Mouse (Mus musculus) right cerebral cortex, adult 18-20 months (tissue): Measurements from ENCODE around the gene Clcn3.
"Not testable (repeated sequence)": the region's sequence is repeated elsewhere in the genome, so short reads cannot be mapped to it uniquely, and the experiment has no call there.

ENCODE experiments used
- DNase-seq: peaks from one replicate; pipeline ENCODE4 v3.0.0; 2022; ENCODE audit warnings: mixed read lengths

The Clcn3 gene

DNA sequence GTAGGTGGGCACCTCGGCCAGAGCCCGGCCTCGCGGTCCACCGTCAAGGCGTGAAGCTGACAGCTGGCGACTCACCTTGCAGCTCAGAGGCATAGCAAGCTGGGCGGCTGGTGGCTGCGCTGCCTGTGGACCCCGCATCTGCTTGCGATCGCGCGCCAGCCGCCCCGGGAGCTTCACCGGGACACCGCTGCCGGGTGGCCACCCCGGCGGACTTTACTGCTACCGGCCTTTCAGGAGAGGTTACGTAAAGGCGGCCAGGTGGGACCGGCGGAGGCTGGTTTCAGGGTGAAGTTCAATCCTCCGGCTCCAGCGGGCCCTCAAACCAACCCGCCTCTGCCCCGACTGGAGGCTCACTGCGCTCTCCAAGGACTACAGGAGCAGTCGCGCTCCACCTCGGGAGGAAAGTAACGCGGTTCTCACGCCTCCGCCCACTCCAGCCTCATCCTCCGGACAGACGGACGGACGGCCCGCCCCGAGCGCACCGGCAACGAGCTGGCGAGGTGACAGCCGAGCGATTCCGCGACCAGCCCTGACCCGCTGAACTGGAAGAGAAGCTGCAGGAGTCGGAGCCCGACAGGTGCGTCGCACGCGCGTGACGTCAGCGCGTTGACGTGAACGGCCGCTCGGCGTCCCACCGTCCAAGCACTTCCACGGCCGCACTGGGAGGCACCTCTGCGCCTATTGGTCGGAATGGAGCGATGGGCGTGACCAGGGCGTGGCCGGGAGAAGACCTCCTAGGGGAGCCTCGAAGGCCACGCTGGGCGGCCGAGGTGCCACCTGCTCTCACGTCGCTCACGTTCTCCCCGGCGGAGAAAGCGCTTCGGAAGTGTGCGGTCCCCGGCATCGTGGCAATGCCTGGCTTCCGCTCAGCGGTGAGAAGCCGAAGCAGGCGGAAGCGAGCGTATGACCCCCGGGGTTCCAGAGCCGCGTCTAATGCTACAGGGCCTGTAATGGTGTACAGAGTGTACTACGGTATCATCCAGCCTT, at the start of gene Clcn3:
Gene Clcn3, minus strand, starts transcription at position 600 of the 987 bp plus-strand sequence.
- peak; percentile 98 for DNase-seq

DNA sequence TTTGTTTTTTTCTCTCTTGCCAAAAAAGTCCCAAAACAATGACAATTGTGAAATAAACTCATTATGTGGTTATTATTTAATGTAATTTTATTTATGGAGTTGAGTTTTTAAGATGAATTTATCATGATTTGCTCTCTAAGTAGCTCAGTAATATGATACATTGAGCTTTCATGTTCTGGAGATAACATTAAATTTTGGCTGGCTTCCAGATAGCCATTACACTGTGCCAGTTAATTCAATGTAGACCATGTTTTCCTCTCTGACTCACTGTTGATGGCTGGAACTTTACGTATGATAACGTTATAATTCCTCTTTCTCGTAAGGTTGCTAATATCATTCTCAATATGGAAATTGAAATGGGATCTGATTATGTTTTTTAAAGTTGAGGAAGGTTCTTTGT, 13.4 kb upstream of the Clcn3 start:
- no peak for DNase-seq

DNA sequence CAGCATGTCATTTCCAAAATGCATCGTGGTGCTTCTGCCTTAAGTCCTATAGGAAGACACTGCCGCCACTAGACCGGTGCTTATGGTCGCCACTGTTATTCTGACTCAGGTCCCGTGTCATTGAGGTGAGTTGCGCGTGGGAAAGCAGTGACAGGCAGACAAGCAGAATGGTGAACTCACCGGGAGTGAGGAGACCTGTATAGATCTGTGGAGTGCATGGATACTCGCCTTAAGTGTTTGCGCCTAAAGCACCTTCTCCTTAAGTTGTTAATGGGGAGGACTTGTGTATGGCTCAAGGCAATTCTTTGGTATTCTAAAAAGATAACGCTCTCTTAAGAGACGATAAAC, 10.5 kb upstream of the Clcn3 start:
- no peak for DNase-seq

DNA sequence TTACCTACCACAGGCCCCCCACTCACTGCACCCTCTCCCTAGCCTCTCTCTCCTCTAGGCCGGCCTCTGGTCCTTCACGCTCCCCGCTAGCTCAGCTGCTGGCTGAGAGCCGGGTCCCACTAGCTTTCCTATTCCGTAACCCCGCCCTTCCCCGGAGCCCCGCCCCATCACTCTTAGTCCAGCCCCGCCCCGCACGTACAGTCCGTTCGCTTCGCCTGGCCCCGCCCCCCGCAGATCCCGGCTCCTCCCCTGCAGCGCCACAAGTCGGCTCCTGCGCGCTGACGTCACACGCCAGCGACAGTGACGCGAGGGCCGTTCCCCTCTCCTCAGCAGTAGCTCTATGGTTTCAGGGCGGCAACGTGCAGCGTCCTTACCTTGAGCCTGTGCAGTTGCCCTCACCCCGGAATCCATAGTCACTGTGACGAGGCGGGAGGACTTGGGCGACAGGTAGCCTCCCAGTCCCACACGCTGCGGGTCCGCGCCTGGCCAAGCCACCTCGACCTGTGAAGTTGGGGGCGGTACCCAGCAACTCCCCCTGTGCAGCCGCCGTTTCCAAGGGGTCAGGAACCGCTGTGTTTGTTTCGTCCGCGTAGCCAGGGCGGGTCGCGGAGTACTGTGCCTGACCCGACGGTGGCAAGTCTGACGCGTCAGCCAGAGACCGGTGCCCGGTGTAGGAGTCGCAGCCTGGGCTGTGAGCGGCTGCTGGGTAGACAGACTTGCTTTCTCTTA, 10.0 kb upstream of the Clcn3 start, which contains the start of gene Nek1:
Gene Nek1, plus strand, starts transcription at position 286 of the 729 bp plus-strand sequence.
- DNase-seq: peak; percentile 98

DNA sequence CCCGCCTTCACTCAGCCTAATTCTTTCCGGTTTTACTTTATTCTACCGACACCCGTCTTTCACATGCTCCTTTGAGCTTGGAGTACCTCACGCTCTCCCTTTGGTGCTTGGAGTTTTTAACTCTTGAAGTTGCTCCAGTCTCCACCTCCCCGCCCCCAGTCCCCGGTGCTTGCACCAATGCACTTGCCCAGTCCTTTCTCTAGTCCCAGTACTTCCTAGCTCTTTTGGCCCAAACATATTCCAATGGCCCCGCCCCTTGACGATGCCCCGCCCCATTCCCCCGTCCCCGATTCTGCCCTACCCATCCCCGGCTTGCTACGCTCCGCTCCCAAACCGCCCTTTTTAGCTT, 9.4 kb upstream of the Clcn3 start:
- peak; percentile 69 for DNase-seq

DNA sequence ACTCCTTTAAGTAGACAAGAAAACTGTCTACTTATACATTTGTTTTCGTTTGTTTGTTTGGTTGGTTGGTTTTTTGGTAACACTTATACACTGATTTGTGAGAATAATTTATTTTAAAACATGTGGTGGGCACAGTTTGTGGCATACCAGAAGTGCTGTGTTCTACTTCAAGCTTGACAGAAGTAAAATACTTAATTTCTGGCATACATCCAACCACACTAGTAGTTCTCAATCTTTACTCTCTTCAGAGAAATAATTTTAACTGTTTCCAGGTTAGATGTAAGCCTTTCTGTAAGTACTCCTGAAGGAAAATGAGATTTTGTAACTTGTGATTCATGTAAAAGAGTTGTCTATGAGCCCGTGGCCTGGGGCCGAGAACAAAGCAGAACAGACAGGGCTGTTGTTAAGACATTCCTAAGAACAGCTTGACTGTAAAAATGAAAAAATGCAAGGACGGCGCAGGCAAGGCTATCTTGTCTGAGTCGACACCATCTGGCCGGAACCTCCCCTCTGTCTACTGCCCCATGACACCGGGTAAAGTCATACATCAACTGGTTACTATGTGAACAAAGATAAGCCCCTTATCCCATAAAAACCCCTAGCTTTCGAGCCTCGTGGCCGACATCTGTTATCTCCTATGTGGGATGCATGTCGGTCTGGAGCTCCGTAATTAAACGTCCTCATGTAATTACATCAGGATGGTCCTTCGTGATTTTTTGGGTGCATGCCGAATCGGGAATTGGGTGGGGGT, 1.3 kb upstream of the Clcn3 start:
- not testable (repeated sequence) for DNase-seq

DNA sequence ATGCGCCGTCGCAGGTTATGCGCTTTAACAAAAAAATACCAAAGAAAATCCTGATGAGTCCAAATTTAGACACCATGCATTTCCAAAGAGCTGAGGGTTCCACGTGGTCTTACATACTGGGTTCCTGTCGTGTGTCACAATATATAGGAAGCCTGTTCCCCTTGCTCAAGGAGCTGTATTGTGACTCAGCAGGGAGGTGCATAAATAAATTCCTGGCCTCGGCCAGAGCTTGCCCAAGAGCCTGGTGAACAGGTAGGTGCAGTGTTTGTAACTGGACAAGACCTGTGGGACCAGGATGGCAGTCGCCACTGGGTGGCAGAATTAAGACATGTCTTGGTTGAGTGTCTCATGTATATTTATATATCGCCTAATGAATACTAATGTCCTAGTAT, 584 bp upstream of the Clcn3 start:
- peak; percentile 48 for DNase-seq

DNA sequence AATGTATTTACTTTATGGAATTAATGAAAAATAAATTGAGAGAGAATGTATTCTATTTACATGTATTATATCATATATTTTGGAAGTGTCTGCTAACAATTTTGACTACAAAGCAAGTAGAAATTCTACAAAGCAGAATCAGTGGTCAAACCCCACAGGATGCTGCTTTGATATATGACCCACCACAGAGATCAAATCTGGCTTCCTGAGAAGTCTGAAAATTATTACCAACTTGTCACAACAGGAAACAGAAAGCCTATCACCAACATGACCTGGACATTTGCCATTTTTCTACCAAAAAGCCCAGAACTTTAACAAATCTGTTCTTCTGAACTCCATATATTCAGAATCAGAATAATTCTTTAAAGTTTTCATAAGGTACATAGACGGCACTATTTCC, 1.7 kb downstream of the Clcn3 start:
- no peak for DNase-seq

DNA sequence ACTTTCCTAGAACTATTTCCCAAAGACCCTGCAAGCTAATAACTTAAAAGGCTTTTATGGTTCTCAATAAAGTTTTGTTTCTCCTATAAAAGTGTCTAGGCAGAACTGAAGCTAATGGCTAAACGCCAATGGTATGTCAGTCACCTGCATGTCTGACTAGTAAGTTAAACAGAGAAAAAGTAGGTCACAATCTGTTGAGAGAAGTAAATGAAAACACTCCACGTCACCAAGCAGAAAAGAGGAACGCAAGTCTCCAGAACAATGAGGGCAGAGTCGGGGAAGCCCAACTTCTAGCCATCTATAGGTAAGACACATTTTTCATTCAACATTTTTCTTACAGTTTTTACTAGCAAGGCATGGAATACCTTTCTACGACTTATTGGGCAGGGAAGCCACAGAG, 4.6 kb downstream of the Clcn3 start:
- no peak for DNase-seq

DNA sequence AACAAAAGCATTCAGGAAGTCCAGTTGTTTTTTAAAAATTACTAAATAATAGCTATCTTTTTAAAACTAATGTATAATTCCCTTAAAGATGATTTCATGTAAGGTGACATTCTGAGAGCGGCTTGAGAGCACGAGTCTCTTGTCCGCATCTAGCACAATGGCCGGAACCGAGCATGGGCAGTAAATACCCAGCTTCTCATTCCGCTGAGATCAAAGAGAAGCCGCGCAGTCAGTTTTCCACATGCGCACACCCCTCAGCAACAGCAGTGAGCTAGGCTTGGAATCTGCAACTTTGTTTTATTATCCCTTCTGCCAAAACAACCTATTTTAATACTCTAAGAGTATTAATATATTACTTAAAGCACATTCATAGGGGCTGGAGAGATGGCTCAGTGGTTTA, 6.3 kb downstream of the Clcn3 start:
- DNase-seq: no peak

DNA sequence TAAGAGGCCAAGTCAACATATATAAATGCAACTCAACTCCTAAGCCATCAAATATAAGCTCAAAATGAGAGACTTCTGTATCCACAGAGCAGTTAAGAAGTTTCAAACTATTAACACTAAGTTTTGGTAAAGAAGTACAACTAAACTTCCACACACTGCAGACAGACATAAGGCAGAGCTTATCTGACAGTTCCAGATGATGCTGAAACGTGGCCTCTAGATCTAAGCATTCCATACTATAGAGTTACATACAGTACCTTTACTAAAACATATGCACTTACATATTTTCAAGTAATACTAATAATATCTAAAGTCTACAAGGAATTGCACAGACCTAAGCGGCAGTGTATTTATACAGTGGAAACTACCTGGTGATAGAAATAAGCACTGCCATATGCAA, 8.3 kb downstream of the Clcn3 start:
- no peak for DNase-seq

DNA sequence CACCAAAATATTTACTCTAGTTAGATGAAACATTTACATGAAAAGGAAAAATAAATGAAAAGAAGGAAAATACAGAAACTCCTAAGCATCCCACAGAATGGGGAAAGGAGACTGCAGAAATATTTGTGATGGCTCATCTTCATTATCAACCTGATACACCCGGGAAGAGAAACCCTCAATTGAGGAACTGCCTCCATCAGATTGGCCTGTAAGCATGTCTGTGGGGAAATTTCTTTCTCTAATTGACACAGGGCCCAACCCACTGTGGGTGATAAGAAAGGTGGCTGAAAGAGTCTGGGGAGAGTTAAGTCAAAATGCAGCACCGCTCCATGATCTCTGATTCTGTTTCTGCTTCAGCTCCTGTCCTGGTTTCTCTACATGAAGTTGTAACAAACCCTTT, 9.7 kb downstream of the Clcn3 start:
- no peak for DNase-seq

DNA sequence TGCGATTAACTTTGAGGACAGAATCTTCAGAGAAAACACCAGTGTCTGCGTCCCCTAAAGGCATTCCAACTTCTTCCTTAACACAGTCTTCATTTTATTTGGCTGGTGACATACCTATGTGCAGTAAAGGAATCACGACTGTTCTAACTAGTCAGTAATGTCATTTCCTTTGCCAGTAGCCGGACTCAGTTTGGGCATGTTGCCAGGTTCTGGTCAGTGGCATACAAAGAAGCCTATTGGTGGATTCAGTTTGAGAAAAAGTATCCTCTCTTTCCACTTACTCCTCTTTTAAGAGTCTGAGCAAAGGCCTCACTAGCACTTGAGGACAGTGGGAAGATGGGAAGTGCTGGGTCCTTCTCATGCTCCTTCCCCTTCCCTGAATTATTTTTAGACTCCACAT, 11.3 kb downstream of the Clcn3 start:
- DNase-seq: no peak

DNA sequence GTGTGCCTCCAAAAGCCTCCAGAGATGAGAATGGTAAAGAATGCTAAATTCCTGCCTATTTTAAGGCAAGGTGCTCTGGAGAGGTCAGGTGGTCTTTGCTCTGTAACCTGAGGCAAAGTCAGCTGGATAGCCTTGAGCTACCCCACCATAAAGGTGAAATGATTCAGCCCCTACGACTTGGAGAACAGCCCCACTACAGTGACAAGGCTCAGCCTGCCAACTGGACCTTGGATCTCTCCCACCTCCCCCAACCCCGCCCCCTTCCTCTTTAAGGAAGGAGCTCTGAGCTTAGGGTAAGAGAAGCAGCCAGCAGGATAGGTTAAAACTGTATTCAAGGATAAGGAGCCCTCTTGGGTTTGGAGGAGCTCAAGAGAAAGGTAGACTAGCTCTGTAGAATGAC, 14.0 kb downstream of the Clcn3 start:
- DNase-seq: no peak

DNA sequence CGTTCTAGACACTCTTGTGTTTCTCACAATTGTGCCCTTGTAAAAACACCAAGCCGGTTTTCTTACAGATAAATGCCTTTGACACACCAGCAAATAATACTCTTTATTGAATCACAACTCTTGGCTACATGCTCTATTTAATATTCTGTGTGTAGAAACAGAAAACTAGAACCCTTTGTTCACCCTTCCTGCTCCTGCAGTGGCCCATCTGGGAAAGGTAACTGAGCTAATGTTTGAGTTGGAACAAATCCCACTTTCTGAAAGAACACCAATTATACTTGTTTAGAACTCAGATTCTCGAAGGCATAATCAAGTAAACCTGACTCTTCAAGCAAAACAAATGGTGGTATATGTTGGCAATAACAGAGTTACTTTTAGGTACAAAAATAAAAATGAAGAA, 17.4 kb downstream of the Clcn3 start:
- DNase-seq: no peak

DNA sequence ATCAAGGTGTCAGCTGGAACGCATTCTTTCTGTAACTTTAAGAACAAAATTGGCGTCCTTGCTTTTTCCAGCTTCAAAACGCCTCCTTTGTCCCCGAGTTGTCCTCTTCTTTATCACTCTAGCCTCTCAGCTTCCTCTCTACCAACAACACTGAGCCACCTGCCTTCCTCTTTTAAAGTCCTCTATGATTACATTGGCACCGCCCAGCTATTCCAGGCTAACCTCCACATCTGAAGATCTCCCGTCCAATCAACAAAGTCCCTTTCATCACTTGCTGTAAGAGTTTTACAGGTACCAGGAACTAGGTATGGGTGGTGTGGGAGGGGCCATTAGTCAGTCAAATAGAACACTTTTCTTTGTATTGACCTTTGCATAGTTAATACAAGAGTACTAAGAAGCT, 17.8 kb downstream of the Clcn3 start:
- no peak for DNase-seq

DNA sequence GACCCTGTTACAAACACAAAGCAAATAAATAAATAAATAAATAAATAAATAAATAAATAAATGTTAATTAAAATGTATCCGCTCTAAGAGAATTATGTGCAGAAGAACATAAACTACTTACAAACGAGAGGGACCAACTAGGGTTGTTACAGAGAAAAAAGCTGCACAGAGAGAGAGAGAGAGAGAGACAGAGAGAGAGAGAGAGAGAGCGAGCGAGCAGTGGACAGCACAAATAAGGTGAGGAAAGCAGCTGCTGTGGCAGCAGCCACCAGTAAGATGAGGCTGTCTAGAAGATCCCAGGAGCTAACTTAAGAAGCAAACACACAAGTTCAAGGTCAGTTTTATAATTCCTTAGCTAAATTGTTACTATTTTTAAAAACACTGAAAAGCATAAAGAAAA, 18.6 kb downstream of the Clcn3 start:
- no peak for DNase-seq

DNA sequence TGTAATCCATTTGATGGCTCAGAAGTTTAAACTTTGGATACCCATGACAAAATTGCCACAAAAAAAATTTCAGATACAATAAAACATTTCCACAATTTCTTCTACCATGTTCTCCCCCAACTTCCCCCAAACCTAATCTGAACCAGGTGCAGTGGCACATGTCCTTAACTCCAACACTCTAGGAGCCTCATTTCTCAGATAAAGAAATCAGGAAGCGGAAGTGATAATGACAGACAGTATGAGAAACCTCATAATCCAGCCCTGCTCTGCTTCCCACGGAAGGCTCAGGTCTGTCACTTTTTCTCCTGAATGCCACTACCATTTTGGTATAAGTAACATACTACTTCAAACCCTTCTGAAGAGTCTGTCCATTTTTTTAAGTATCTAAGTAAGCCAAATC, 19.2 kb downstream of the Clcn3 start:
- no peak for DNase-seq

DNA sequence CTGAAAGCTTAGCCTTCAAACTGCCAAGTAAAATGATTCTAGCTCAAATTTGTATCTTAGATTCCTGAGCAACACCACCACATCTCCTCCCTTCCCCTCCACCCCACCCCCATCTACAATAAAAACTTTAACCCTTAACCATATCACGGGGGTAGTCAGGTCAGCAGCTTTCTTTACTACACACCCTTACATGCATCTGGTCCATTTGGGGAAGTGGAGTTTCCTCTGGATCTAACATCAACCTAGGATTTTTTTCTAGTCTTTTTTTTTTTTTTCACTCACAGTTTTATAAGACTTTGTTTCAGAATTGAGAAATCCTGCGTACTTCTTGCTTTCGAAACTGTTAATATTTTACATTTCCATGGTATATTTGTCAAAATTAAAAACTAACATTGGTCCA, 20.3 kb downstream of the Clcn3 start:
- DNase-seq: no peak

DNA sequence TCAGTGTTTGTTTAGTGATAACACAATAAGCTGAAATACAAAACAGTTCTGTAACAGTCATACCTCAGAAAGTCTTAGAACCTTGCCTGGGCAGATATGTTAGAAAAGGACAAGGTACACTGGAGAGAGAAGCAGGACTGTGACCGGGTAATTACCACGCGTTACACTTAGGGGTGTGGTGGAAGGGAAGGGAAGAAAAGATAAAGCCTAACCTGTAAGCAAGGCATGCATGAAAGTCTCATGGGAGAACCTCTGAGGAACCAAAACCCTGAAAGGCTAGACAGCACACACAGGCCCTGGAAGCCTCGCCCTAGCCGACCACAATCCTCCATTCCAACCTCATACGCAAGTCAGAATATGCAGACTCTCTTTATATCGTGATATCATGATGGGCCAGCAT, 26.3 kb downstream of the Clcn3 start:
- no peak for DNase-seq

DNA sequence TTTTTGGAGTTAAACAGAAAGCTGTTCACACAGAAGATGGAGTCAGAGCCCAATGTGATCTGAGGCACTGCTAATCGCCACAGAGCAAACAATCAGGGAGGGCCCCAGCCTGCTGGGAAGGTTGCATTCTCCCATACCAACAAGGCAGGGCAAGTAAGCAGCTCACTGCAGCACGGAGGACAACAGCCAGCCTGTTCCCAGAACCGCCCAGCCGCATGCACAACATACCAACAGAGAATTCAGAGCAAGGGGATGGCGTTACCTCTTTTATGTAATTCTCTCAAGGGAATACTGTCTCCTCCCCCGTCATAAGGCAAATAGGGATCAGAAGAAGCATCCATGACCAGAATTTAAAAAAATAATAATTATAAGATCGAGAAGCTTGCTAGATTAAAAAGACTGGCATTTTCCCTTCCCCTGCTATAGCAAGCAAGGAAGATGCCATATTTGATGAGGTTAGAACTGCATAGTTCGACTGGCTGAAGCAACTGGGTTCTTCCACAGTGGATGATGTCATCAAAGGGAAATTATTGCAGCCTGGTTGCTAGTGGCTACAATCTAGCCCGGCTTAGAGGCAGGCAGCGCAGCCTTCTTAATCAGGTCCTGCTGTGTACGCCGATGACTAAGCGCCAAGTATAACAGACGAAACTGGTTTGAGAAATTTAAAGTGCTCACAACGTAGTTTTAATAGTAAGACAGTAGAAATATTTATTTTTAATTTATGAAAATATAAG, 28.7 kb downstream of the Clcn3 start:
- peak; percentile 87 for DNase-seq

DNA sequence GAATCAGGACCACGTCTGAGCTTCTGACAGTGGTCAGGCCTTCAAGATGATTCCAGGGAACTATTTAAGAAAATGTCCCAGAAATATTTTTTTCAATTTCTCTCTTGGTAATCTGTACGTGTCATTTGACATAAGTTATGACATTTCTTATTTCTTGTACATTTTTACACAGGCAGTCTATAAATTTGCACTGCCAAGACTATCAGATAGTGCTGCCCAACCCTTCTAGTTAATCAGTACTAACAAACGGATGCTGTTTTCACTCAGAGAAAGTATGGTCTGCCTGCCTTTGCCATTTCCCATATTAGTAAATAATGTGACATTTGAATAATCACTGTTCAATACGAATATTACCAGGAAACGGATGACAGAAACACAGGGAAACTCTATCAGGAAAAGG, 30.3 kb downstream of the Clcn3 start:
- no peak for DNase-seq

DNA sequence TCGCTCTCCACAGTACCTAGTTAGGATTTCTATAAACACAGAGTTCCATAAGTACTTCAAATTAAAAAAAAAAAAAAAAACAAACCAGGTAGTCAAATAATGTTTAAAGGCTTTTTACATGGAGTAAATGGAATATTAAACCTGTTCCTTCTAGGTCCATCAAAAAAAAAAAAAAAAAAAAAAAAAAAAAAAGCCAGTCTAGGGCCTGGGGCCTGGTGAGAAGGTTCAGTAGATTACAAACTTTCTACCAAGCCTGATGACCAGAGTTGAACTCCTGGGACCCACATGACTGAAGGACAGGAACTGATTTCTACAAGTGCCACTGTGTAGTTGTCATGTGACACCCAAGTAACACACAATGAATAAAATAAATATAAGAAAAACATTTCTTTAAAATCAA, 31.3 kb downstream of the Clcn3 start:
- DNase-seq: no peak
